Mouse (Mus musculus) olfactory bulb, adult 2 months (tissue): ENCODE measurements around the gene Prkar1b. TPM values are rescaled to one million over a fixed set of nuclear protein-coding genes. Genes with fewer than 3 reads are reported as not detected.

Experiments
- H3K27ac ChIP-seq: fragments of 200-500 bp; 2 replicates; pipeline ENCODE4 v1.5.1; 2012; ENCODE audit warnings: low read depth, low read length; ENCODE audit not compliant: insufficient read depth
- H3K4me1 ChIP-seq: fragments of 200-500 bp; 2 replicates; pipeline ENCODE4 v1.6.1; 2012; ENCODE audit warnings: low read length; ENCODE audit not compliant: control insufficient read depth, insufficient read depth
- H3K4me3 ChIP-seq: fragments of 200-500 bp; 2 replicates; pipeline ENCODE4 v1.5.1; 2012; ENCODE audit warnings: mild to moderate bottlenecking, low read depth, low read length, moderate library complexity; ENCODE audit not compliant: insufficient read depth
- CTCF ChIP-seq: fragments of 200-500 bp; IDR thresholded peaks from 2 replicates; pipeline ENCODE4 v1.5.1; 2012; ENCODE audit warnings: low read depth, mild to moderate bottlenecking, low read length, moderate library complexity; ENCODE audit not compliant: insufficient read depth
- POLR2A ChIP-seq: fragments of 200-500 bp; IDR thresholded peaks from 2 replicates; pipeline ENCODE4 v1.6.1; 2012; ENCODE audit warnings: mild to moderate bottlenecking, low read depth, low read length, moderate library complexity; ENCODE audit not compliant: insufficient read depth
- WGBS: fragments of 180-500 bp; shearing (Covaris S2); methylation state at CpG from one replicate; pipeline ENCODE4 v1.1.7; 2018; 5-methylcytosine and 5-hydroxymethylcytosine counted together
- polyA plus RNA-seq: library from polyadenylated mRNA; stranded (reverse); fragments of >200 nt; gene quantifications from 2 replicates; pipeline ENCODE4 v1.2.4, GENCODE M21; 2012; ENCODE audit warnings: low replicate concordance; ENCODE audit not compliant: missing spikeins, insufficient read depth, insufficient read length

The Prkar1b gene
- polyA plus RNA-seq: not detected in 2 replicates

DNA sequence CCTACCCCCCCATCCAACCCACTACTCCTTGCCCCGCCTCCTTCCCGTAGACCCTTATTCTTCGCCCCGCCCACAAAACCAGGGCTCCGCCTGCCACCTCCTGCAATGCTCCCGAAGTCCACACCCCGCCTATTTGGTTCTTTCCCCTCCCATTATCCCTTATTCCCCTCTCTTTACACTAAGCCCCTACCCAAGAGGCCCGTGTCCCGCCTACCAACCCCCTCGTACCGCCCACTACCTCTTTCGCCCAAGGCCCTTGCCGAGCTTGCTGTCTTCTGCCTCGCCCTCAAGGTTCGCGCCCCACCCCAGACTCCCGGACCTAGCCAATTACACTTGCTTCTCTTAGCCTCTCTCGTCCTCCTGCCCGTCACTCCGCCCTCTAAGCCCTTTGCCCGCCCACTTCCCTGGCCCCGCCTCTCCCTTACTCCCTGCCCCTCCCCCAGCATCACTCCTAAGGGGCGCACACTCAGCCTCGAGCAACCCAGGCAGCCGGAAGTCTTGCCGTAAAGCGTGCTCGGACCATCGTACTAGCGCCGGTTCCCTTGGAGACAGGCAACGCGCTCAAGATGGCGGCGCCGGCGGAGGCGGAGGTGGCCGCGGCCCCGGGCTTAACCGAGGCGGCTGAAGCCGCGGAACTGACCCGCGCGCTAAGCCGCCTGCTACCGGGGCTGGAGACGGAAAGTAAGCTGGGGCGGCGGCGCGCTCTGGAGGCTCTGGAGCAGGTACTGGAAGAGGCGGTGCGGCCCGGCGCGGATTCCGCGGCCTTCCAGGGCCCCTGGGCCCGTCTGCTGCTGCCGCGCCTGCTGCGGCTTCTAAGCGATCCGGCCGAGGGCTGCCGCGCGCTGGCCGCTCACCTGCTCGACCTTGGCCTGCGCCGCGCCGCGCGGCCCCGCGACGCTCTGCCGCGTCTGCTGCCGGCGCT lies at the start of gene Prkar1b, which contains the start of gene Dnaaf5:
Gene Prkar1b, minus strand, starts transcription at position 321 of the 922 bp plus-strand sequence.
Gene Dnaaf5, plus strand, starts transcription at position 543 of the 922 bp plus-strand sequence.
- Histone ChIP-seq H3K4me1 (peaks cover 12% of the 10 kb centered on the region), H3K4me3 (peak within 1 kb of the TSS; percentile 86), H3K27ac (peak within 1 kb of the TSS; percentile 78)
- WGBS: 1% methylated on average over 87 of the region's 87 CpGs
- TF ChIP-seq POLR2A (peak; percentile 46; the same call in 1 of the 2 replicates), CTCF (no peak)

DNA sequence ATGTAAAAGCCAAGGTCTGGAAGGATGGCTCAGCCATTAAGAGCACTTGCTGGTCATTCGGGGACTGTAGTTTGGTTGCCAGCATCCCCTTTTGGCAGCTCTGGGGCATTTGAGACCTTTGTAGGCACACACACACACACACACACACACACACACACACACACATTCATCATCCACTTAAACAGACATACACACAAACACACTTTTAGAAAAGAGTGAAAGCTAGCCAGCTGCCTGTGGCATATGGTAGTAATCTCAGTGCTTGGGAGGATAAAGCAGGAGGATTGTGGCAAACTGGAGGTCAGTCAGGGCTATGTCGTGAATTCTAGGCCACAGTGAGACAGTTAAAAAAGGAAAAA lies 49.8 kb upstream of the Prkar1b start:
- peaks cover 8% of the 10 kb centered on the region for H3K4me1 ChIP-seq
- no peak for TF ChIP-seq POLR2A
- no peak for TF ChIP-seq CTCF
- WGBS: 31% methylated on average over 2 of the region's 2 CpGs
- peak overlapping the region; percentile 62; the same call in 1 of the 2 replicates for H3K4me3 ChIP-seq
- peak overlapping the region; percentile 80 for H3K27ac ChIP-seq

DNA sequence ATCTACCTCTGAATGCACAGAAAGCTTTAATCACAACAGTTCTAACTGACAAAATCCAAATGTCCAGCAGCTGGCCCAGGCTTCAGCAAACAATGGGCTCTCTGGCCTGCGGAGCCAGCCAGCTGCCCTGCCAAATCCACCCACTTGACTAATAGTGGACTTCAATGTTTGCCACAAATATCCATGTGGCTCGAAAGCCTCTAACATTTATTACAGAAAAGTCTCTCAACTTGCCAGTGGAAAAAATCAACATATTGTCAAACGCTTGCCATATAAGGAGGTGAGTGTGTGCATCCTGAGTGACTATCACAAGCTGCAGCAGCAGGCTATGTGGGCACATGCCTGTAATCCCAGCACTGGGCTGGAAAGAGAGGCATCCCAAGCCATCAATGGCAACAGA lies 49.0 kb upstream of the Prkar1b start:
- TF ChIP-seq CTCF: no peak
- TF ChIP-seq POLR2A: no peak
- H3K4me1 ChIP-seq: peaks cover 8% of the 10 kb centered on the region
- no peak overlapping the region for H3K27ac ChIP-seq
- 58% methylated on average over 3 of the region's 3 CpGs for WGBS
- H3K4me3 ChIP-seq: no peak overlapping the region

DNA sequence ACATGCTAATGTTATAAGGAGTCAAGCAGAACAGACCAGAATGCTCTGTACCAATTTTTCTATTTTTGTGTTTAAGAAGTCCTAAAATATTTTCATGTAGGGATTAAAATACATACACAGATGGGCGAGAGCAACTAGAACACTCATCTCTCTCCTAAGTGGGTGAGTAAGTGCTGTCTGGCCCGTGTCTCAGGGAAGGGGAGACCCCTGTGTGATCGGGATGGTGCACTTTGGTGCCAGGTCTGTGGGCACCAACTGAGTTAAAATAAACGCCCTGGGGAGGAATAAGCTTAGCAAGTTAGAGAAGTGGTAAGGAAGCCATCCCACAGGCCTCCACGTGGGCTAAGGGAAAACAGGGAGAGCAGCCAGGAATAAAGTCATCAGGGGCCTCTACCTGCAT lies 41.2 kb upstream of the Prkar1b start:
- no peak overlapping the region for H3K27ac ChIP-seq
- 72% methylated on average over 5 of the region's 5 CpGs for WGBS

DNA sequence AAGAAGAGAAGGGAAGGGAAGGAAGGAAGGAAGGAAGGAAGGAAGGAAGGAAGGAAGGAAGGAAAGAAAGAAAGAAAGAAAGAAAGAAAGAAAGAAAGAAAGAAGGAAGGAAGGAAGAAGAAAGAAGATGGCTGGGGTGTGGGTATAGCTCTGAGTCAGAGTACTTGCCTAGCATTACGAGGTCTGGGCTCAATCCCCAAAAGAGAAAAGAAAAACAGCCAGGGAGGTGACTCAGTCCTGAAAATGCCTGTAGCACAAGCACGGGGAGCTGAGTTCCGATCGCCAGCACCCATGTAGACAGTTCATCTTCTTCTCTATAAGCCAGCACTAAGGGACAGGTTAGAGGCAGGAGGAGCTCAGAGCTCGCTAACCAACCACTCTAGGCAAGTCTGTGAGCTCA lies 39.9 kb upstream of the Prkar1b start:
- WGBS: 82% methylated on average over 5 of the region's 5 CpGs
- TF ChIP-seq CTCF (no peak), POLR2A (no peak)
- H3K4me1 ChIP-seq: peaks cover 6% of the 10 kb centered on the region; the same call in 1 of the 2 replicates
- H3K4me3 ChIP-seq: no peak overlapping the region
- H3K27ac ChIP-seq: no peak overlapping the region

More for the DNA sequence above, 41.2 kb upstream of the Prkar1b start:
- Histone ChIP-seq H3K4me1 (no peaks in the 10 kb centered on the region), H3K4me3 (no peak overlapping the region)
- TF ChIP-seq POLR2A (no peak), CTCF (no peak)

DNA sequence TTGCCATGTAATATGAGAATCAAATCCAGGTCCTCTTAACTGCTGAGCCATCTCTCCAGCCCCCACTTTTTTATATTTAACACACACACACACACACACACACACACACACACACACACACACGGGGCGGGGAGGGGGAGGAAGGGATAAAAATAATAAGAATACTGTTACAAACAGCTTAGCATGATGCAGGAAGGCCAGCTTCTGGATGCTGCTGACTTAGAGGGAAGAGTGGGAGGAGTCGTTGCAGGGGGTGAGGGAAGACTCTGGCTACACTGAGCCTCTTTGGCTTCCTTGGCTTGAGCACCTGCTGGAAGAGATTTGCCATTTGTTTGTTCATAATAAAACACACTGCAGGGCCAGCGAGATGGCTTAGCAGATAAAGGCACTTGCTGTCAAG lies 35.1 kb upstream of the Prkar1b start:
- no peak for TF ChIP-seq CTCF
- TF ChIP-seq POLR2A: no peak
- Histone ChIP-seq H3K4me3 (no peak overlapping the region), H3K4me1 (peaks cover 19% of the 10 kb centered on the region), H3K27ac (no peak overlapping the region)
- WGBS: 51% methylated on average over 4 of the region's 4 CpGs

DNA sequence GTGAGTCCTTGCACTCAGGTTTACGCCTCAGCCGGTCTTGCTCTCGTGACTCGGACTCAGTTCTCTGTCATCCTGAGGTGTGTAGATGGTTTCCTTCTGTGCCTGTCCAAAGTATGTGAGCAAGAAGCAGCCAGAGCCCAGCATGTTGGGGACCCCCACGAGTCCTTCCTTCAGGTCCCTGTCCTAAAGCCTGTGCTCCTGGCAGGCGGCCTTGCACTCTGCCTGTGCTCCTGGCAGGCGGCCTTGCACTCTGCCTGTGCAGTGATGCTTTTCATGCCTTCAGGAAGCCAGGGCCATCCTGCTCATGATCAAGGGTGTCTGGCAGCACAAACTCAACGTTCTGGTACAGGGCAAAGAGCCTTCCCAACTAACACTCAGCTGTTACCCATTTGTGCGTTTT lies 33.8 kb upstream of the Prkar1b start:
- no peak for TF ChIP-seq POLR2A
- TF ChIP-seq CTCF: no peak
- no peak overlapping the region for H3K4me3 ChIP-seq
- WGBS: 95% methylated on average over 9 of the region's 9 CpGs
- H3K4me1 ChIP-seq: peaks cover 19% of the 10 kb centered on the region
- H3K27ac ChIP-seq: no peak overlapping the region

DNA sequence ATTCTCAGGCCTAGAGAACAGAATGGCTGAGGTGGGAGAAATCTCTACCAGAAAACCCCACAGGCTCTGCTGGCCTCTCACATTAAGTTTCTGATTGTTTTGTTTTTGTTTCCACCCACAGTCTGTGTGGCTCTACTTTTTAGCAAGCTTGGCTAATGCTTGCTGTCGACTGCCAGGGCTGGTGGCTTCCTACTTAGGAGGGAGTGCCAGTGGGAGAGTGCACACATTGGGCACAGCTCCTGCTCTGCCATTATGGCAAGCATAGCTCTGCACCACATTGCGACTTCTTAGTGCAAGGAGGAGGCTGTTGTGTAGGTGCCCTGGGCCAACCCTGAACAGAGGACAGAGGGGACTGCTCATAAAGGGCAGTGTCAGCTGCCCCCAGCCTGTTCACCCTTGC lies 33.3 kb upstream of the Prkar1b start:
- H3K27ac ChIP-seq: no peak overlapping the region
- H3K4me1 ChIP-seq: peaks cover 19% of the 10 kb centered on the region
- 47% methylated on average over 2 of the region's 2 CpGs for WGBS
- no peak overlapping the region for H3K4me3 ChIP-seq
- TF ChIP-seq CTCF: no peak
- no peak for TF ChIP-seq POLR2A

DNA sequence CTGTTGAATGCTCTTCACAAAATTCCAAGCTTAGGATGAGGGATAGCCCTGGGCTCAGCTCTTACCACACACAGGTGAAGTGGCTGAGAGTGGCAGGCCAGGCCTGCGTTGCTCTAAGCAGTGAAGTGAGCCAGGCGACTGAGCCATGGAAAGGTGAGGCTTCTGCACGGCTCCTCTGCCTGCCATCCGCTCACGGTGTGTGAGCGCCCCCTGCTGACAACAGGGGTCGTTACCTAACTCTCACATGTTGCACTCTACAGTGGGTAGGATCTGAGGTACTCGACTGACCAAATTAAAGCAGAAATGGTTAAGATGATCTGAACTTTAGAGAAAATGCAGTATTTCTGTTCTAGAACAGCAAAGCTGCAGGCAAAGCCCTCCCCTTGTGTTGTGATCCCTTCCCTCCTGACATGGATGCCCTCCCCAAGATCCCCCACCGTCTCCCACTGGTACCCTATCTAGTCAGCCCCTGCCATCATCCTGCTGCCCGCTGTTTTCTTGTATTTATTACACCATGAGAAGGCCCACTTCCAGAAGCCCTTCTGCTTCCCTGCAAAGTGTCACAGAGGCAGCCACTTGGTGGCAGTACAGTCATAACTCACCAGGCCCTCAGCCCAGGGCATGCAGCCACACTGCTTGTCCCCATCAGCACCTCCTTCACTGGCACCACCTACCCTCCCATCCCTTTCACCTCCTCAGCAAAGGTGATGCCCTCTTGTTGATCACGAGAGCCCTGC lies 29.3 kb upstream of the Prkar1b start:
- Histone ChIP-seq H3K4me3 (no peak overlapping the region), H3K27ac (no peak overlapping the region), H3K4me1 (peaks cover 17% of the 10 kb centered on the region)
- WGBS: 25% methylated on average over 11 of the region's 11 CpGs
- TF ChIP-seq CTCF (peak; percentile 85), POLR2A (no peak)
